Mouse (Mus musculus): ENCODE results near the gene Tbc1d10a. TPM values are rescaled to one million over a fixed set of nuclear protein-coding genes. Genes with fewer than 3 reads are reported as not detected.

Tbc1d10a gene
- polyA plus RNA-seq, 1 experiment, result 15.8 TPM

- Histone ChIP-seq H3K36me3 (replicated peaks; ENCODE audit: low read length) (no peaks in the 10 kb centered on the region), H3K27me3 (replicated peaks) (peaks cover 76% of the 10 kb centered on the region), H3K4me3 (replicated peaks) (peak overlapping the region; percentile 87), H3K4me1 (peaks cover 54% of the 10 kb centered on the region), H3K9me3 (no peaks in the 10 kb centered on the region)
- TF ChIP-seq GATA1 (IDR thresholded peaks at IDR 0.05; ENCODE audit: borderline replicate concordance, low read length) (no peak), FLI1 (IDR thresholded peaks at IDR 0.05; ENCODE audit: low read length) (no peak)
Observed at GRCm38 (mm10) chr11:4258657-4259082, 72.1 kb downstream of the Tbc1d10a start.

DNA sequence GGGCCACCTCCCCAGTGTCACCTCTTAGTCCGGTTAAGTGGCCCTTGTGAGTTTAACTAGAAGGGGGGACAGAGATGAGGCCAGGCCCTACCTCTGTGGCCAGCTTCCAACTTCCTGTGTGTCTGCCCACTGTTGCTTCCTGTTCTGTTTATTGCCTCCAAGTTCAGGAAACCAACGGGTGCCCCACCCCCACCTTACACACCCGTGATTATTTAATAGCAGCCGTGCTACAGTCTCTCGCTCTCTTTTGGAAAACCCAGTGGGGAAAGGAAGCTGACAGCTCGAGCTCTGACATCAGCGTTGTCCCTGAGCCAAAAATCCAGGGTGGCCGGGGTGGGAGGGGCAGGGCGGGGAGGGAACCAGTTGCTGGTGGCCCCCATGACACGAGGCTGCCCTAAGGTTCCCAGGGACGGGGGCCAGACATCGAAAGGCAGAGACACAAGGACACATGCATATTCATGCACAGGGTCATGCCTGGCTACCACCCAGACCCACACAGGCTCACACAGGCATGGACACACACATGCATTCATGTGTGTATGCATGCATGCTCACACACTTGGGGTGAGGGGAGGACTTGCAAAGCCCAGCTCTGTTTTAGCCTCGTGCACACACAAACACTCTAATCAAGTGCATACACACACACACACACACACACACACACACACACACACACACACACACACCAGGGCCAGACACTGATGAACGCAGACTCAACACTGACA, 74.0 kb downstream of the Tbc1d10a start:
- TF ChIP-seq GATA1 (IDR thresholded peaks at IDR 0.05; ENCODE audit: borderline replicate concordance, low read length), result no peak
- TF ChIP-seq FLI1 (IDR thresholded peaks at IDR 0.05; ENCODE audit: low read length), result no peak
- Histone ChIP-seq H3K36me3 (replicated peaks; ENCODE audit: low read length) (no peaks in the 10 kb centered on the region), H3K27me3 (replicated peaks) (peaks cover 87% of the 10 kb centered on the region), H3K4me3 (replicated peaks) (peak overlapping the region; percentile 89), H3K4me1 (peaks cover 69% of the 10 kb centered on the region), H3K9me3 (no peaks in the 10 kb centered on the region)

- Histone ChIP-seq H3K4me3 (replicated peaks) (no peak overlapping the region), H3K36me3 (replicated peaks; ENCODE audit: low read length) (no peaks in the 10 kb centered on the region), H3K9me3 (no peaks in the 10 kb centered on the region), H3K27me3 (replicated peaks) (peaks cover 87% of the 10 kb centered on the region), H3K4me1 (peaks cover 73% of the 10 kb centered on the region)
- no peak for TF ChIP-seq FLI1 (IDR thresholded peaks at IDR 0.05; ENCODE audit: low read length)
- no peak for TF ChIP-seq GATA1 (IDR thresholded peaks at IDR 0.05; ENCODE audit: borderline replicate concordance, low read length)
Observed at GRCm38 (mm10) chr11:4261188-4261494, 74.6 kb downstream of the Tbc1d10a start.

DNA sequence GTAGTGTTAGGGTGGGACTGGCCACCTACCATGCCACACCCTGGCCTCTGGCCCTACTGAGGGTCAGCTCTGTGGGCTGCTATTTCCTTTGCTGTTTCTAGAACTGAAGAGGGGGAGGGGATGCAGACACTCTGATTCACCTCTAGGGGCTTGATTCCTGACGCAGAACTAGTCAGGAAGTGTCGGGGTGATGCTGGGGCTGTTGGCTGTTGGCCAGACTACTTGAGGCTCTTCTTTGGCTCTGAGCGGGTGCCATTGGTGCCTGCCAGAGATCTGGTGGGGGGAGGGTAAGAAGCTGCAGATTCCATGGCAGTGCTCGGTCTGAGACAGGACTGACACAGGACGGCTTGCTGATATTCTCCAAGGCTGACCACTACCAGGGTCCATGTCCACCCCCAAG, 75.4 kb downstream of the Tbc1d10a start:
- no peaks in the 10 kb centered on the region for H3K36me3 ChIP-seq (replicated peaks; ENCODE audit: low read length)
- H3K4me3 ChIP-seq (replicated peaks), result no peak overlapping the region
- peaks cover 80% of the 10 kb centered on the region for H3K4me1 ChIP-seq
- peaks cover 88% of the 10 kb centered on the region for H3K27me3 ChIP-seq (replicated peaks)
- TF ChIP-seq FLI1 (IDR thresholded peaks at IDR 0.05; ENCODE audit: low read length) (no peak), GATA1 (IDR thresholded peaks at IDR 0.05; ENCODE audit: borderline replicate concordance, low read length) (no peak)
- no peaks in the 10 kb centered on the region for H3K9me3 ChIP-seq

GRCm38 (mm10) chr11:4262847-4263246, 76.3 kb downstream of the Tbc1d10a start:
- TF ChIP-seq GATA1 (IDR thresholded peaks at IDR 0.05; ENCODE audit: borderline replicate concordance, low read length) (no peak), FLI1 (IDR thresholded peaks at IDR 0.05; ENCODE audit: low read length) (no peak)
- H3K27me3 ChIP-seq (replicated peaks), result peaks cover 88% of the 10 kb centered on the region
- peaks cover 76% of the 10 kb centered on the region for H3K4me1 ChIP-seq

GRCm38 (mm10) chr11:4263296-4263695, 76.7 kb downstream of the Tbc1d10a start:
- H3K4me3 ChIP-seq (replicated peaks), result no peak overlapping the region
- peaks cover 74% of the 10 kb centered on the region for H3K4me1 ChIP-seq
- peaks cover 88% of the 10 kb centered on the region for H3K27me3 ChIP-seq (replicated peaks)
- TF ChIP-seq GATA1 (IDR thresholded peaks at IDR 0.05; ENCODE audit: borderline replicate concordance, low read length), result no peak
- TF ChIP-seq FLI1 (IDR thresholded peaks at IDR 0.05; ENCODE audit: low read length), result no peak
- no peaks in the 10 kb centered on the region for H3K9me3 ChIP-seq
- no peaks in the 10 kb centered on the region for H3K36me3 ChIP-seq (replicated peaks; ENCODE audit: low read length)

More at GRCm38 (mm10) chr11:4262847-4263246, 76.3 kb downstream of the Tbc1d10a start:
- H3K36me3 ChIP-seq (replicated peaks; ENCODE audit: low read length), result no peaks in the 10 kb centered on the region
- H3K9me3 ChIP-seq, result no peaks in the 10 kb centered on the region
- H3K4me3 ChIP-seq (replicated peaks), result no peak overlapping the region

DNA sequence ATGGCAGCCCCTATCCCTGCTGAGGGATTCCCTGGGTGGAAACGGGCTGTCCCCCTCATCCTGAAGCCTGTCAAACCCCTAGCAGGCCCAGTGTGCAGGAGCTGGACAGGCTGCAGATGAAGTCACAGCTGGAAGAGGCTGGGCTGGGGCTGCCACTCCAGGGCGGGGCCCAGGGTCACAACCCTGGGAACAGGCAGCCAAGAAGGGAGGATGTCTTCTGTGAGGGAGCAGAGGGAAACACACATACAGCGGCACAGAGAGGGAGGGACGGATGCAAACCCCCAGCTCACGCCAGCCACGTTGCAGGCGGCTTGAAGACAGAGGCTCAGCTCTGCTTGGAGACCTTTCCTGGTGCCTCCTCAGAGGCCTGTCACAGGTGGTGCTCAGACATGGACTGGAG, 77.5 kb downstream of the Tbc1d10a start:
- TF ChIP-seq FLI1 (IDR thresholded peaks at IDR 0.05; ENCODE audit: low read length), result no peak
- no peak for TF ChIP-seq GATA1 (IDR thresholded peaks at IDR 0.05; ENCODE audit: borderline replicate concordance, low read length)
- Histone ChIP-seq H3K9me3 (no peaks in the 10 kb centered on the region), H3K36me3 (replicated peaks; ENCODE audit: low read length) (no peaks in the 10 kb centered on the region), H3K27me3 (replicated peaks) (peaks cover 93% of the 10 kb centered on the region), H3K4me3 (replicated peaks) (no peak overlapping the region), H3K4me1 (peaks cover 67% of the 10 kb centered on the region)

Other genes with a start within 250 kb of the Tbc1d10a start
- 8.1 and 39.9 TPM in 2 replicates for gene Pes1, start 222.8 kb upstream of the Tbc1d10a start, polyA plus RNA-seq (2012; ENCODE audit: insufficient read depth, low replicate concordance)
- not detected in 2 replicates for gene 4930556J24Rik, start 210.0 kb upstream of the Tbc1d10a start, polyA plus RNA-seq (2012; ENCODE audit: insufficient read depth, low replicate concordance)
- gene Gal3st1, start 203.2 kb upstream of the Tbc1d10a start, polyA plus RNA-seq (2012; ENCODE audit: insufficient read depth, low replicate concordance), result not detected in 2 replicates
- not detected in 2 replicates for gene Sec14l4, start 155.3 kb upstream of the Tbc1d10a start, polyA plus RNA-seq (2012; ENCODE audit: insufficient read depth, low replicate concordance)
- not detected in 2 replicates for gene Sec14l3, start 121.9 kb upstream of the Tbc1d10a start, polyA plus RNA-seq (2012; ENCODE audit: insufficient read depth, low replicate concordance)
- 5.1 and 10.8 TPM in 2 replicates for gene Mtfp1, start 91.3 kb upstream of the Tbc1d10a start, polyA plus RNA-seq (2012; ENCODE audit: insufficient read depth, low replicate concordance)
- gene Sec14l2, start 63.4 kb upstream of the Tbc1d10a start, polyA plus RNA-seq (2012; ENCODE audit: insufficient read depth, low replicate concordance), result 12.4 and 22.6 TPM in 2 replicates
- 9.1 and 9.7 TPM in 2 replicates for gene Rnf215, start 51.6 kb upstream of the Tbc1d10a start, polyA plus RNA-seq (2012; ENCODE audit: insufficient read depth, low replicate concordance)
- 0.56 and 2.1 TPM in 2 replicates for gene Ccdc157, start 26.5 kb upstream of the Tbc1d10a start, polyA plus RNA-seq (2012; ENCODE audit: insufficient read depth, low replicate concordance)
- gene Sf3a1, start 26.4 kb upstream of the Tbc1d10a start, polyA plus RNA-seq (2012; ENCODE audit: insufficient read depth, low replicate concordance), result 43.3 and 56.7 TPM in 2 replicates
- gene Castor1, start 31.4 kb downstream of the Tbc1d10a start, polyA plus RNA-seq (2012; ENCODE audit: insufficient read depth, low replicate concordance), result 1.4 TPM in 1 of 2 replicates, not detected in the other
- 1.2 and 6.5 TPM in 2 replicates for gene Osm, start 49.6 kb downstream of the Tbc1d10a start, polyA plus RNA-seq (2012; ENCODE audit: insufficient read depth, low replicate concordance)
- 0.07 and 0.43 TPM in 2 replicates for gene Lif, start 70.8 kb downstream of the Tbc1d10a start, polyA plus RNA-seq (2012; ENCODE audit: insufficient read depth, low replicate concordance)

All from megakaryocyte, embryonic 14.5 days (primary cell).